Mouse (Mus musculus) activated CD4-positive, CD25-positive, alpha-beta regulatory T cell (primary cell): ENCODE results near the gene Adipoq. TPM values are rescaled to one million over a fixed set of nuclear protein-coding genes. Genes with fewer than 3 reads are reported as not detected.

Experiments
- polyA plus RNA-seq, 2 experiments: library from polyadenylated mRNA; unstranded; fragments of 100-300 nt; shearing (Covaris generic); gene quantifications; one replicate each; pipeline ENCODE4 v1.2.1; 2017

Gene Adipoq
- polyA plus RNA-seq = under 1 TPM in 1 of 2 experiments, not detected in 1; 0.60 TPM

DNA sequence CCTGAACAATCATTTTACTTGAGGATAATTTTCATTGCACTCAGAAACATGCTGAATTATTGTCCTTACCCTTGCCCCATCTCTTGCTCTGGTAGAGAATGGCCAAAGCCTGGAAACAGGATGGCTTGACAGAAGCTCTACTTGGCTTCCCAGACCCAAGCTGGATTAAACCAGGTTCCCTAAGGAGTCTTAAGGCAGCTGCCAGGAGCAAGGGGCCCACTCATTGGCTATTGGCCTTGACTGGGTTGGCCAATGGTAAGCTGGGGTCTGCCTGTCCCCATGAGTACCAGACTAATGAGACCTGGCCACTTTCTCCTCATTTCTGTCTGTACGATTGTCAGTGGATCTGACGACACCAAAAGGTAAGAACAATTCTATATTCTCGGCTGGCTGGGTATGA is at the start of gene Adipoq:
TSS of gene Adipoq (plus strand) at position 257 of the 400 bp plus-strand sequence.

DNA sequence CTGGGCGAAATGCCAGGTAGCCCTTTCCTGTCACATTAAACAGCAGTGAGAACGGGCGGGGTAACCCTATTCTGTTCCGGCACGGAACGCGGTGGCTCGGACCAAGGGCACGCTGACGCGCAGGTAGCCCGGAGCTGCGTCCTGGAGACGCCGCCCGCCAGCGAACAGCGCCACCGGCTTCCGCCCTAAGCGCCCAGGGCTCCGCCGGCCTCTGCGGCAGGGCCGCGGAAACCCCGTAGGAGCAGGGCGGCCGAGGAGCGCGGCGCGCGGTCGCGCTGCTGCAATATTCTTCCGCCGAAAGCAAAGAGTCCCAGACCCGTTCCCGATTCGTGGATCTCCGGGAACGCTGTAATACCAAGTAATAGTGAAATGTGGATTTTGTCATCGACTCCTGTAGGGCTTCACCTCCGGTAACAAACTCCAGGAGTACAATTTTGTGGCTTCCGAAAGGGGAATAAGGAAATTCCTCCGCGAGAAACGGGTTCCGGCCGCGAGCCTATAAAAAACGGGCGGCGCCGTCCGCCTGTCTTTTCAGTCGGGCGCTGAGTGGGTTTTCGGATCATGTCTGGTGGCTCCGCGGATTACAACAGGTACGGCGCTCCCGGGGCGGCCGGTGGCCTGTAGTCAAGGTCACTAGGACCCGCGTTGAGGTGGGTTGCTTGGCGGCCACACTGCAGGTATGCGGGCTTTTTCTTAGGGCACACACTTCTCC is 38.9 kb upstream of the Adipoq start, which contains the start of gene Eif4a2:
TSS of gene Eif4a2 (plus strand) at position 214 of the 712 bp plus-strand sequence.

DNA sequence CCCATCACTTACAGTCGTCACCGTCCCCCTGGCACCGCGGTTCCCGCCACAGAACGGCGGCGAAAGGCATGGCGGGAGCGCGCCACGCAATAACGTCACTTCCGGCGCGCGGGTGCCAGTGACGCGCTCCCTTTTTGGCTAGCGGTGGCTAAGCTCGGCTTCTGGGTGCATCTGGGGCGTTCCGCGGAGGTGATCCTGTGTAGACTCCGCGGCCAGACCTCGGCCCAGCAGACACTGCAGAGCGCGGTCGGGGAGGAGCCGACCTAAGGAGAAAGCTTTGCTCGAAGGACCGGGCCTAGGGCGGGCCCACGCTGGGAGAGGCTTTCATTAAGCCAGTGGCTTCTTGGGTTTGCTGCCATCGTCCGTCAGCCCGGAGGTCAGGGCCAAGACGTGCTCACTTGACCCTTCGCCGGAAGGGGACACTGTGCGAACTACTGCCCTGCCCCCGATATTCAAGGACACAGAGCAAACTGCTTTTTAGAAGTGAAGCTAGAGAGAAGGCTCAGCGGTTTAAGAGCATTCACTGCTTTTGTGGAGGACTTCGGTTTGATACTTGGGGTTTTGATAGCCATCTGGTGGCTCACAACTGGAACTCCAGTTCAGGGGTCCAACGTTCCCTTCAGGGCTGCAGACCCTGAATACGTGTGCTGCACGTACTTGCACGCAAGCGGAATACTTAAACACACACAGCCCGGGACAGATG is 18.5 kb upstream of the Adipoq start, which contains the start of gene Rfc4:
TSS of gene Rfc4 (minus strand) at position 65 of the 703 bp plus-strand sequence.

Other genes with a start within 250 kb of the Adipoq start
- not detected for gene Fetub, start 228.2 kb upstream of the Adipoq start, polyA plus RNA-seq
- not detected for gene Hrg, start 195.5 kb upstream of the Adipoq start, polyA plus RNA-seq
- gene Kng2, start 117.1 kb upstream of the Adipoq start, polyA plus RNA-seq = not detected
- not detected for gene Kng1, start 88.7 kb upstream of the Adipoq start, polyA plus RNA-seq
- 100 to 1,000 TPM; 178 to 215 TPM for gene Eif4a2, start 39.1 kb upstream of the Adipoq start, polyA plus RNA-seq
- gene Rfc4, start 18.8 kb upstream of the Adipoq start, polyA plus RNA-seq = 10 to 100 TPM; 33.1 to 35.5 TPM
- 10 to 100 TPM; 51.3 to 58.2 TPM for gene St6gal1, start 78.2 kb downstream of the Adipoq start, polyA plus RNA-seq